ENCODE assay signal across 22 mouse cellular contexts in genomic region chrX:103796961-103797360, GRCm38 (mm10). TPM values are rescaled to one million over a fixed set of nuclear protein-coding genes. Genes with fewer than 3 reads are reported as not detected.
DNase-seq lines count a peak whose midpoint lies in the region; ATAC-seq and TF ChIP-seq lines count a peak whose summit lies in the region.
"Had no signal": no experiment of that assay in that cellular context is flagged by ENCODE, and none has a peak within 500 bp of the region (broad histone marks: within the 10 kb centered on the region; RNA-seq: fewer than 3 reads in every experiment).

No protein-coding gene starts in this region.

- H3K4me1 ChIP-seq in embryonic fibroblast, embryonic 13.5 days (ENCODE audit: control insufficient read depth, insufficient read depth, low read length) = peaks cover 7% of the 10 kb centered on the region; the same call in 1 of the 2 replicates
- H3K4me1 ChIP-seq: embryonic facial prominence, embryonic 12.5 days; forebrain, embryonic 13.5 days; heart, embryonic 10.5 days; hindbrain, embryonic 12.5 days had no signal

- TF ChIP-seq CTCF in embryonic fibroblast, embryonic 13.5 days (IDR thresholded peaks at IDR 0.05; ENCODE audit: borderline replicate concordance, insufficient read depth, low read length) = no peak

- H3K4me3 ChIP-seq in embryonic fibroblast, embryonic 13.5 days (ENCODE audit: insufficient read depth, low read length) = no peak overlapping the region
- H3K4me3 ChIP-seq: embryonic facial prominence, embryonic 12.5 days; forebrain, embryonic 13.5 days; heart, embryonic 10.5 days; hindbrain, embryonic 12.5 days had no signal

- DNase-seq in cerebellum, adult 11 months = peak; percentile 8
- DNase-seq in cerebellum, postnatal 25 days = peak; percentile 7 to 13
- no peak for DNase-seq in cerebellum, postnatal 4 days (ENCODE audit: low spot score in 2 of 2)
- no peak for DNase-seq in left cerebral cortex, postnatal 10 days (ENCODE audit: extremely low spot score in 1 of 2, low spot score in 2 of 2)
- DNase-seq: adrenal gland, postnatal 10 days; B cell, adult 2 months; gastrocnemius, postnatal 36 days; heart, adult 18-20 months; heart, postnatal 10 days; heart, postnatal 4 days; kidney, adult 8-10 months had no signal

- TF ChIP-seq POLR2A in embryonic fibroblast, embryonic 13.5 days (IDR thresholded peaks at IDR 0.05; ENCODE audit: low read depth, low read length) = no peak

- intact Hi-C loops in left cerebral cortex, postnatal 10 days (cut with DNase I) = no loop called here

- ATAC-seq in cerebellum, adult (ENCODE audit: insufficient number of reproducible peaks, low FRiP score, low TSS enrichment) = no peak
- ATAC-seq: CD4-positive, CD25-positive, alpha-beta regulatory T cell, adult 4 months; forebrain, embryonic 13.5 days; hindbrain, embryonic 16.5 days; inflammation-experienced regulatory T-cells, adult 6 months; intestine, postnatal 0 days had no signal

- peak overlapping the region; percentile 77 for H3K27ac ChIP-seq in embryonic fibroblast, embryonic 13.5 days (ENCODE audit: insufficient read depth, low read length)
- H3K27ac ChIP-seq: embryonic facial prominence, embryonic 12.5 days; forebrain, embryonic 13.5 days; heart, embryonic 10.5 days; hindbrain, embryonic 12.5 days had no signal

RNA-seq across cellular contexts. Expression of gene Slc16a2, which starts 24.8 kb away (rescaled TPM):
- 16.4 and 31.3 TPM in 2 replicates for polyA plus RNA-seq in embryonic fibroblast, embryonic 13.5 days (2011; ENCODE audit: insufficient read length, low read depth, missing spikeins)
- total RNA-seq in left cerebral cortex, postnatal 10 days (2021) = 10 to 100 TPM; 61.0 to 63.3 TPM
- polyA plus RNA-seq: CD4-positive, CD25-positive, alpha-beta regulatory T cell, adult 4 months; G1E had no signal

Comparison
In these comparisons a context has a peak if more than half of its experiments do, and no peak if none do; other contexts are left out.
1. DNase-seq: peak in cerebellum, adult 11 months (single experiment) and cerebellum, postnatal 25 days (2 of 2); none in cerebellum, postnatal 4 days (0 of 2) and left cerebral cortex, postnatal 10 days (0 of 2).